Mouse (Mus musculus) limb, embryonic 11.5 days (tissue): ENCODE results near the gene Asic2. TPM values are rescaled to one million over a fixed set of nuclear protein-coding genes. Genes with fewer than 3 reads are reported as not detected.

ENCODE experiments used
- ATAC-seq: fragments of 200-750 bp; cut with Nextera tagmentation; 2 replicates; pipeline ENCODE4 v1.8.0; 2017; ENCODE audit warnings: low read depth; ENCODE audit not compliant: insufficient number of reproducible peaks, low FRiP score, low TSS enrichment
- DNase-seq: peaks from one replicate; pipeline ENCODE4 v3.0.0-alpha.2; 2015; ENCODE audit warnings: low spot score
- H3K27ac ChIP-seq: fragments of 300-500 bp; sonication (generic); replicated peaks from 2 replicates; pipeline ENCODE4 v1.5.1; 2014; ENCODE audit warnings: low read depth, mild to moderate bottlenecking, low read length
- H3K27me3 ChIP-seq: fragments of 300-500 bp; sonication (generic); 2 replicates; pipeline ENCODE4 v1.6.1; 2014; ENCODE audit warnings: mild to moderate bottlenecking, low read length, mixed read lengths; ENCODE audit not compliant: control insufficient read depth, insufficient read depth
- H3K36me3 ChIP-seq: fragments of 300-500 bp; sonication (generic); 2 replicates; pipeline ENCODE4 v1.6.1; 2014; ENCODE audit warnings: mild to moderate bottlenecking, low read length, moderate library complexity, mixed read lengths; ENCODE audit not compliant: control insufficient read depth, insufficient read depth
- H3K4me1 ChIP-seq: fragments of 300-500 bp; sonication (generic); 2 replicates; pipeline ENCODE4 v1.6.1; 2014; ENCODE audit warnings: low read length, mixed read lengths; ENCODE audit not compliant: control insufficient read depth, insufficient read depth
- H3K4me2 ChIP-seq: fragments of 300-500 bp; sonication (generic); 2 replicates; pipeline ENCODE4 v1.6.1; 2014; ENCODE audit warnings: low read depth, mild to moderate bottlenecking, moderate library complexity; ENCODE audit not compliant: severe bottlenecking
- H3K4me3 ChIP-seq: fragments of 300-500 bp; sonication (generic); 2 replicates; pipeline ENCODE4 v1.5.1; 2014; ENCODE audit warnings: low read depth, low read length
- H3K9ac ChIP-seq: fragments of 300-500 bp; sonication (generic); 2 replicates; pipeline ENCODE4 v1.6.1; 2014; ENCODE audit warnings: mild to moderate bottlenecking, low read length
- H3K9me3 ChIP-seq: fragments of 300-500 bp; sonication (generic); 2 replicates; pipeline ENCODE4 v1.6.1; 2016; ENCODE audit warnings: low read length; ENCODE audit not compliant: control insufficient read depth
- WGBS: fragments of 180-500 bp; shearing (Covaris S2); extraction: QIAGEN DNeasy Blood & Tissue Kit; methylation state at CpG from one replicate; pipeline ENCODE4 v1.1.7; 2014; 5-methylcytosine and 5-hydroxymethylcytosine counted together
- polyA plus RNA-seq: library from polyadenylated mRNA; unstranded; fragments of >200 nt; fragmentation: Nextera tagmentation; extraction: Ambion mirVana; gene quantifications from 2 replicates; pipeline ENCODE4 v1.2.1, GENCODE M21; 2014

The Asic2 gene
- polyA plus RNA-seq, 1 experiment from 2014 or later = 0.27 TPM

GRCm38 (mm10) chr11:80949068-80949738 lies 1019.1 kb downstream of the Asic2 start:
- Histone ChIP-seq H3K9ac (no peak overlapping the region), H3K27ac (no peak overlapping the region), H3K36me3 (no peaks in the 10 kb centered on the region), H3K4me2 (no peak overlapping the region), H3K4me3 (no peak overlapping the region), H3K27me3 (no peaks in the 10 kb centered on the region), H3K9me3 (no peaks in the 10 kb centered on the region), H3K4me1 (no peaks in the 10 kb centered on the region)
- DNase-seq (no peak), ATAC-seq (no peak)
- 84% methylated on average over 11 of the region's 11 CpGs for WGBS

GRCm38 (mm10) chr11:80948103-80948502 lies 1020.2 kb downstream of the Asic2 start:
- no peak overlapping the region for H3K4me2 ChIP-seq
- WGBS = 4% methylated on average over 2 of the region's 2 CpGs
- H3K27me3 ChIP-seq = no peaks in the 10 kb centered on the region
- H3K36me3 ChIP-seq = no peaks in the 10 kb centered on the region
- H3K27ac ChIP-seq = no peak overlapping the region
- H3K4me3 ChIP-seq = no peak overlapping the region
- DNase-seq = no peak
- H3K4me1 ChIP-seq = no peaks in the 10 kb centered on the region
- no peaks in the 10 kb centered on the region for H3K9me3 ChIP-seq
- no peak for ATAC-seq
- H3K9ac ChIP-seq = no peak overlapping the region

DNA sequence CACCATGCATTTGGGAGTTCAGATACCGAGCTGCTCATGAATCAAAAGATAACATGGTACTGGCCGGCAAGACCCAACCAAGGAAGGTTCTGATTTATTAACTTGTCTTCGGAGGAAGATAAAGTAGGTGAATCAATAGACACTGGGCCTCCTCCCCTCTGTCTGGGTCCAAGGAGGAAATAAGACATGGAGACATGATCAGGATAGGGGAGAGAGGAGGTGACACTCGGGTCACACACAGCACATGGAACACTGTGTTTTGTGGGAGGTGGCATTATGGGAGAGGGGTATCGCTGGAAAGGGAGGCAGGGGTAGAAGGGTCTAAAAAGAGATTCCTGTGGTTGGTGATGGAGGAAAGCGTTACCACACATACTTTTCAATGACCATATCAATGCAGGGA lies 1022.1 kb downstream of the Asic2 start:
- Histone ChIP-seq H3K4me2 (no peak overlapping the region), H3K27ac (no peak overlapping the region), H3K9ac (no peak overlapping the region), H3K27me3 (no peaks in the 10 kb centered on the region), H3K4me3 (no peak overlapping the region), H3K36me3 (no peaks in the 10 kb centered on the region), H3K9me3 (no peaks in the 10 kb centered on the region), H3K4me1 (no peaks in the 10 kb centered on the region)
- no peak for DNase-seq
- no peak for ATAC-seq
- 88% methylated on average over 6 of the region's 6 CpGs for WGBS

GRCm38 (mm10) chr11:80923286-80923951 lies 1044.8 kb downstream of the Asic2 start:
- H3K36me3 ChIP-seq = no peaks in the 10 kb centered on the region
- H3K9ac ChIP-seq = no peak overlapping the region
- H3K4me3 ChIP-seq = no peak overlapping the region
- H3K9me3 ChIP-seq = no peaks in the 10 kb centered on the region
- 89% methylated on average over 19 of the region's 19 CpGs for WGBS
- DNase-seq = no peak
- no peaks in the 10 kb centered on the region for H3K4me1 ChIP-seq
- no peak for ATAC-seq
- no peak overlapping the region for H3K4me2 ChIP-seq
- no peak overlapping the region for H3K27ac ChIP-seq
- H3K27me3 ChIP-seq = no peaks in the 10 kb centered on the region

GRCm38 (mm10) chr11:80918332-80918731 lies 1049.9 kb downstream of the Asic2 start:
- no peaks in the 10 kb centered on the region for H3K4me1 ChIP-seq
- no peak overlapping the region for H3K4me3 ChIP-seq
- no peaks in the 10 kb centered on the region for H3K9me3 ChIP-seq
- no peak for ATAC-seq
- no peaks in the 10 kb centered on the region for H3K36me3 ChIP-seq
- no peak overlapping the region for H3K4me2 ChIP-seq
- 87% methylated on average over 5 of the region's 5 CpGs for whole genome bisulfite sequencing
- no peak overlapping the region for H3K27ac ChIP-seq
- no peak for DNase-seq
- no peaks in the 10 kb centered on the region for H3K27me3 ChIP-seq
- no peak overlapping the region for H3K9ac ChIP-seq

- H3K4me3 ChIP-seq = no peak overlapping the region
- no peaks in the 10 kb centered on the region for H3K36me3 ChIP-seq
- no peak overlapping the region for H3K4me2 ChIP-seq
- DNase-seq (no peak), ATAC-seq (no peak)
- H3K4me1 ChIP-seq = no peaks in the 10 kb centered on the region
- no peaks in the 10 kb centered on the region for H3K27me3 ChIP-seq
- no peak overlapping the region for H3K27ac ChIP-seq
- H3K9me3 ChIP-seq = no peaks in the 10 kb centered on the region
- H3K9ac ChIP-seq = no peak overlapping the region
Observed at GRCm38 (mm10) chr11:80917688-80918087, 1050.6 kb downstream of the Asic2 start.

GRCm38 (mm10) chr11:80913408-80914024 lies 1054.7 kb downstream of the Asic2 start:
- Histone ChIP-seq H3K36me3 (no peaks in the 10 kb centered on the region), H3K27ac (no peak overlapping the region), H3K4me2 (no peak overlapping the region), H3K9me3 (no peaks in the 10 kb centered on the region), H3K27me3 (no peaks in the 10 kb centered on the region), H3K4me3 (no peak overlapping the region), H3K9ac (no peak overlapping the region), H3K4me1 (no peaks in the 10 kb centered on the region)
- WGBS = 37% methylated on average over 4 of the region's 4 CpGs
- ATAC-seq (no peak), DNase-seq (no peak)

- Histone ChIP-seq H3K4me2 (no peak overlapping the region), H3K9ac (no peak overlapping the region), H3K36me3 (no peaks in the 10 kb centered on the region), H3K9me3 (no peaks in the 10 kb centered on the region), H3K4me3 (no peak overlapping the region), H3K4me1 (no peaks in the 10 kb centered on the region), H3K27me3 (no peaks in the 10 kb centered on the region), H3K27ac (no peak overlapping the region)
- DNase-seq (no peak), ATAC-seq (no peak)
- WGBS = 83% methylated on average over 5 of the region's 5 CpGs
Observed at GRCm38 (mm10) chr11:80912721-80913120, 1055.5 kb downstream of the Asic2 start.
